Mouse (Mus musculus) kidney, adult 2 months (tissue): ENCODE data around the gene Plac1.

Experiments
- CTCF ChIP-seq: fragments of 200-500 bp; conservative IDR thresholded peaks from 2 replicates; pipeline ENCODE4 v1.5.1; 2011; ENCODE audit warnings: low read depth, mild to moderate bottlenecking, control low read depth, low read length, moderate library complexity, mixed read lengths; ENCODE audit not compliant: insufficient read depth, insufficient read length
- POLR2A ChIP-seq: fragments of 200-500 bp; IDR thresholded peaks from one replicate; pipeline ENCODE4 v1.6.1; 2011; ENCODE audit warnings: low read depth, low read length, control low read depth

GRCm38 (mm10) chrX:53139641-53140040, 100.3 kb downstream of the Plac1 start:
- no peak for TF ChIP-seq POLR2A
- TF ChIP-seq CTCF = no peak
